Mouse (Mus musculus) megakaryocyte, embryonic 14.5 days (primary cell): ENCODE data around the gene Smlr1.

Source experiments
- FLI1 ChIP-seq: IDR thresholded peaks from 2 replicates; pipeline ENCODE4 v1.6.1; 2012; ENCODE audit warnings: low read length, inconsistent platforms, mixed read lengths
- GATA1 ChIP-seq: IDR thresholded peaks from 3 replicates; pipeline ENCODE4 v1.6.1; 2012; ENCODE audit warnings: mixed read lengths, low read length, inconsistent platforms, borderline replicate concordance

DNA sequence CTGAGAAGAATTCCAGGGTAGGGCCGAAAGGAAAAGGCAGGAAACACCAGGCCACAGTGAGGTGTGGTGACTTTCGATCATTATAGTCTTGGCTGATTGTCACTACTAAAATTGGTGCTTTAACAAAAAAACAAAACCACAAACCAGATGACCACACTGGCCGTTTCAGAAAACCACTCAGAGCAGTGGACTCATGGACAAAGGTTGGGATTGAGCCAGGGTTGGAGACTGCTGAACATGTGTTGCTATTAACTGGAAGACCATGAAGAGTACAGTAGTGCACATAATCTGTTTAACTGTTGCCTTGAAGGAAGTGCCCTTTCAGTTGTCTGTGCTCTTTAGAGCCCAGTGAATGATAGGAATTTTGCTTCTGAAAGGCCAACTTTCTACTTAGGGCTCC lies 8.9 kb downstream of the Smlr1 start:
- TF ChIP-seq GATA1 (no peak), FLI1 (no peak)
